Mouse (Mus musculus) hindbrain, embryonic 13.5 days (tissue): ENCODE data around the gene Eif4enif1. TPM values are rescaled to one million over a fixed set of nuclear protein-coding genes. Genes with fewer than 3 reads are reported as not detected.
"Not testable (repeated sequence)": the region's sequence is repeated elsewhere in the genome, so short reads cannot be mapped to it uniquely, and the experiment has no call there.

ENCODE experiments used
- ATAC-seq: fragments of 200-750 bp; cut with Nextera tagmentation; 2 replicates; pipeline ENCODE4 v1.8.0; 2017; ENCODE audit warnings: moderate TSS enrichment; ENCODE audit not compliant: low FRiP score
- H3K27ac ChIP-seq: fragments of 300-500 bp; sonication (generic); 2 replicates; pipeline ENCODE4 v1.5.1; 2015; ENCODE audit warnings: inconsistent platforms, mild to moderate bottlenecking, moderate library complexity
- H3K27me3 ChIP-seq: fragments of 300-500 bp; sonication (generic); 2 replicates; pipeline ENCODE4 v1.6.1; 2015; ENCODE audit warnings: mild to moderate bottlenecking, inconsistent platforms
- H3K36me3 ChIP-seq: fragments of 300-500 bp; sonication (generic); 2 replicates; pipeline ENCODE4 v1.6.1; 2015; ENCODE audit warnings: mild to moderate bottlenecking, inconsistent platforms
- H3K4me1 ChIP-seq: fragments of 300-500 bp; sonication (generic); replicated peaks from 2 replicates; pipeline ENCODE4 v1.6.1; 2015; ENCODE audit warnings: inconsistent platforms
- H3K4me2 ChIP-seq: fragments of 300-500 bp; sonication (generic); 2 replicates; pipeline ENCODE4 v1.6.1; 2015; ENCODE audit warnings: inconsistent platforms, mild to moderate bottlenecking, moderate library complexity
- H3K4me3 ChIP-seq: fragments of 300-500 bp; sonication (generic); 2 replicates; pipeline ENCODE4 v1.5.1; 2015; ENCODE audit warnings: mild to moderate bottlenecking, inconsistent platforms
- H3K9ac ChIP-seq: fragments of 300-500 bp; sonication (generic); 2 replicates; pipeline ENCODE4 v1.6.1; 2015; ENCODE audit warnings: mild to moderate bottlenecking, inconsistent platforms
- H3K9me3 ChIP-seq: fragments of 300-500 bp; sonication (generic); 2 replicates; pipeline ENCODE4 v1.6.1; 2016; ENCODE audit warnings: inconsistent platforms
- WGBS: fragments of 180-500 bp; shearing (Covaris S2); methylation state at CpG from one replicate; pipeline ENCODE4 v1.1.7; 2015; 5-methylcytosine and 5-hydroxymethylcytosine counted together
- polyA plus RNA-seq: library from polyadenylated mRNA; unstranded; fragments of >200 nt; fragmentation: Nextera tagmentation; extraction: Ambion mirVana; gene quantifications from 2 replicates; pipeline ENCODE4 v1.2.1, GENCODE M21; 2015

Gene Eif4enif1
- 50.4 and 52.4 TPM in 2 replicates for polyA plus RNA-seq

DNA sequence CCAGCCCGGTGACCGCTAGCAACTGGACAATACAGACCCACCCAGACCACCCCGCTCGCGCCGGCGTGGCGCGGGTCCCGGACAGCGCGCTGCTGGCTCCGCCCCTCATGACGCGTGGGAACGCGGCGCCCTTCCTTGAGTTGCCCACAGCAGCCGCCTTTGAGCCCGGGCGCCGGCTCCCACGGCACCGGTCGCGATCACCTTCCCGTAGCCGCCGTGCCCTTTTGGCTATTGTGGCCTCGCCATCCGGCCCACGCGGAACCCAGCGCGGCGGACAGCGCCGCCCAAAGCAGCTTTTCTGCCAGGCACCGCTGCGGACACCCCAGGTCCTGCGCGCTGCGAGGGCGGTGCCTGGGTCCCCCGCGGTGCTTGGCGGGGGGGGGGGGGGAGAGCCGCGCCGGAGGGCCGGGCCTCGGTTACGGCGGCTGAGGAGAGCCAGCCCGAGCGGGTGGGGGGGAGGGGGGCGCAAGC lies at the start of gene Eif4enif1:
Eif4enif1 (plus strand) TSS at position 162 of the 471 bp plus-strand sequence.
- under 1% methylated on average over 37 of the region's 57 CpGs for WGBS
- ATAC-seq: peak; percentile 72
- Histone ChIP-seq H3K9me3 (no peaks in the 10 kb centered on the region), H3K27ac (peak within 1 kb of the TSS; percentile 63), H3K36me3 (peaks cover 22% of the 10 kb centered on the region), H3K27me3 (no peaks in the 10 kb centered on the region), H3K9ac (peak within 1 kb of the TSS; percentile 63), H3K4me1 (peaks cover 14% of the 10 kb centered on the region; the same call in 1 of the 2 replicates), H3K4me3 (peak within 1 kb of the TSS; percentile 40), H3K4me2 (peak within 1 kb of the TSS; percentile 43)

GRCm38 (mm10) chr11:3153666-3154397 lies 48.4 kb upstream of the Eif4enif1 start:
- Histone ChIP-seq H3K9me3 (peaks cover 18% of the 10 kb centered on the region), H3K36me3 (peaks cover 18% of the 10 kb centered on the region)
- not testable (repeated sequence) for H3K4me1 ChIP-seq, H3K27me3 ChIP-seq, H3K9ac ChIP-seq, H3K4me3 ChIP-seq, H3K27ac ChIP-seq, H3K4me2 ChIP-seq
- 83% methylated on average over 1 of the region's 1 CpGs for whole genome bisulfite sequencing
- peak; percentile 40 for ATAC-seq

GRCm38 (mm10) chr11:3156991-3157390 lies 45.2 kb upstream of the Eif4enif1 start:
- not testable (repeated sequence) for H3K4me1 ChIP-seq

GRCm38 (mm10) chr11:3157996-3158395 lies 44.2 kb upstream of the Eif4enif1 start:
- H3K27me3 ChIP-seq, H3K9ac ChIP-seq, H3K4me2 ChIP-seq, H3K4me3 ChIP-seq, H3K27ac ChIP-seq, H3K36me3 ChIP-seq, ATAC-seq, H3K4me1 ChIP-seq: not testable (repeated sequence)
- peaks cover 23% of the 10 kb centered on the region for H3K9me3 ChIP-seq
- 96% methylated on average over 6 of the region's 6 CpGs for WGBS

More at GRCm38 (mm10) chr11:3156991-3157390, 45.2 kb upstream of the Eif4enif1 start:
- not testable (repeated sequence) for H3K27me3 ChIP-seq, H3K9ac ChIP-seq, ATAC-seq, H3K27ac ChIP-seq, H3K4me2 ChIP-seq, H3K4me3 ChIP-seq, H3K36me3 ChIP-seq
- H3K9me3 ChIP-seq: peaks cover 17% of the 10 kb centered on the region
- 87% methylated on average over 3 of the region's 3 CpGs for WGBS

DNA sequence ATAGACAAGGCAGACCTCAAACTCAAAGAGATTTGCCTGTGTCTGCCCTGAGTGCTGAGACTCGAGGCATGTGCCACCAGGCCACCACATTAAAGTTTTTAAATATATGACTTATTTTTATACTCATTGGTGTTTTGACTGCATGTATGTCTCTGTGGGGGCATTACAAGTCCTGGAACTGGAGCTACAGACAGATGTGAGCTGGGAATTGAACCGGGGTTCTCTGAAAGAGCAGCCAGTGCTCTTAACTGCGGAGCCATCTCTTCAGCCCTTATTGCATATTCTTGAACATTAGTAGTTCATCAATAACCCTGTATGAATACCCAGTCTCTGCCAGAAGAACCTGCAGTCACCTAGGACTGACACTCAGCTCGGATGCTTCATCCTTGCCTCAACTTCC lies 43.4 kb upstream of the Eif4enif1 start:
- H3K36me3 ChIP-seq, H3K9ac ChIP-seq, H3K27me3 ChIP-seq, H3K4me1 ChIP-seq, H3K4me3 ChIP-seq, H3K27ac ChIP-seq, H3K4me2 ChIP-seq, ATAC-seq: not testable (repeated sequence)
- WGBS: 91% methylated on average over 4 of the region's 4 CpGs
- peaks cover 21% of the 10 kb centered on the region for H3K9me3 ChIP-seq

DNA sequence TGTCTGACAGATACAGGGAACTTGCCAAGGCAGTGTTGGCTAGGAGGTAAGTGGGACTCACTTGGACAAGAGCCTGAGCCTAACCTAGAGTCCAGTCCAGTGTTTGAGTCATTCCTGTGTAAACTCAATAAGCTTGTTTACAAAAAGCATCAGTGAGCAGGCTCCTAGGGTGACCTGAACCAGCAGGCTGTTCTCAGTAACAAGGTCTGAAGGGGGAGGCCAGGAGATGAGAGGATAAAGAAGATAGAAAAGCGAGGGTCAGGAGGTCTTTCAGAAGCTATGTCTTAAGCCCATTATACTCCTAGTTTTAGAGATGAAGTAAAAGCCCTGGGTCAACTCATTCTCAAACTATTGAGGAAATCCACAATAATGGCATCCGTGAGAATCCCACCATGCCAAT lies 40.8 kb upstream of the Eif4enif1 start:
- 64% methylated on average over 1 of the region's 2 CpGs for WGBS
- ATAC-seq: not testable (repeated sequence)

DNA sequence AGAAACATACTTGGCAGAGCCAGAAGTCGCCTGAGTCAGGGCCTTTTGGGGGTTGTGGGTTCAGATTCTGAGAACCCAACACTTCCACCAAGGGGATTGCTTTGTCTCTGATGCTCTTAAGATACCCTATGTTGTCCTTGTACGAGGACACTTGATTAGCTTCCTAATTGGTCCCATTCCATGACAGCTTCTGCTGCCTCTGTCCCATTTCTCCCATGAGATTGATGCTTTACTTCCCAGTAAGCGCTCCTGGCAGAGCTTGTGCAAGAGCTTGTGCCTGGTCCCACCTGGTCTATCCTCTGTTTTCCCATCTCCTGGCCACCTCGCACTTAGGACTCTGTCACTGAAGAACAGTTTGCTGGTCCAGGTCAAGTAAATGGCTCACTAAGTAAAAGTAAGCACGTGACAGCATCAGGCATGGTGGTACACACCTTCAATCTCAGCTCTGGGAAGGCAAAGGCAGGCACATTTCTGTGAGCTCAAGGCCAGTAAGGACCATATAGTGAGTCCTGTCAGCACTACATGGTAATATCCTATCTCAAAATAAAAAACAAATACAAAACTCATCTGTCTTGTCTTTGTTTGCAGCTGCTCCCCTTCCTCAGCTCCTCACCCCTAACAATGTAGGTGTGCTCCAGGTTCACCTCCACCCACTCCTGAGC lies 39.8 kb upstream of the Eif4enif1 start:
- not testable (repeated sequence) for H3K36me3 ChIP-seq, H3K27me3 ChIP-seq, H3K4me2 ChIP-seq, H3K9ac ChIP-seq, H3K4me3 ChIP-seq, H3K4me1 ChIP-seq, H3K27ac ChIP-seq
- WGBS: 70% methylated on average over 5 of the region's 5 CpGs
- ATAC-seq: peak; percentile 34
- H3K9me3 ChIP-seq: peaks cover 19% of the 10 kb centered on the region

More for the DNA sequence above, 40.8 kb upstream of the Eif4enif1 start:
- H3K36me3 ChIP-seq, H3K27ac ChIP-seq, H3K4me1 ChIP-seq, H3K27me3 ChIP-seq, H3K4me3 ChIP-seq, H3K4me2 ChIP-seq, H3K9ac ChIP-seq: not testable (repeated sequence)
- H3K9me3 ChIP-seq: peaks cover 21% of the 10 kb centered on the region

GRCm38 (mm10) chr11:3163122-3163521 lies 39.1 kb upstream of the Eif4enif1 start:
- not testable (repeated sequence) for ATAC-seq
- 92% methylated on average over 2 of the region's 2 CpGs for WGBS

DNA sequence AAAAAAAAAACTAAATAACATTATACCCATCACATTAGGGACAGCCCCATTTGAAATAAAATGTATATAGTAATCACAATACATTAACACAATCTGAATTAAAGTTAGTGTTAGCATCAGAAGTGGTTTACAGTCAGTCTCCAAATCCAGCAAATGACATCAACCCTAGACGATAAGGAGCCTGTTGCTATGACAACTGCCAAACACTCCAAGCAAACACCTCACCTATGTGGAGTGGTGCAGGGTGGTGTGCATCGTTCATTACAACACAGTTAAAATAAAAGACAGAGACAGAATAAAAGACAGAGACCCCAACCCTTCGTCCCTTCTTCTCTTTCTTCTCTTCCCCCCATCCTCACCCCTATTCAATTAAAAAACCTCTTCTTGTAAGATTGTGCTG lies 38.5 kb upstream of the Eif4enif1 start:
- not testable (repeated sequence) for H3K4me1 ChIP-seq, H3K9ac ChIP-seq, H3K27me3 ChIP-seq, H3K4me3 ChIP-seq, H3K27ac ChIP-seq, ATAC-seq, H3K4me2 ChIP-seq, H3K36me3 ChIP-seq
- peaks cover 22% of the 10 kb centered on the region for H3K9me3 ChIP-seq
- 71% methylated on average over 3 of the region's 3 CpGs for WGBS

More at GRCm38 (mm10) chr11:3163122-3163521, 39.1 kb upstream of the Eif4enif1 start:
- not testable (repeated sequence) for H3K4me1 ChIP-seq, H3K4me2 ChIP-seq, H3K36me3 ChIP-seq, H3K9ac ChIP-seq, H3K27me3 ChIP-seq, H3K27ac ChIP-seq, H3K4me3 ChIP-seq
- H3K9me3 ChIP-seq: peaks cover 23% of the 10 kb centered on the region

- ATAC-seq: peak; percentile 11; the same call in 1 of the 2 replicates
- H3K27ac ChIP-seq, H3K4me1 ChIP-seq, H3K4me2 ChIP-seq, H3K4me3 ChIP-seq, H3K27me3 ChIP-seq, H3K9ac ChIP-seq, H3K36me3 ChIP-seq: not testable (repeated sequence)
- WGBS: 77% methylated on average over 3 of the region's 5 CpGs
- H3K9me3 ChIP-seq: peaks cover 22% of the 10 kb centered on the region
Measured at GRCm38 (mm10) chr11:3165210-3165782, 36.9 kb upstream of the Eif4enif1 start.

DNA sequence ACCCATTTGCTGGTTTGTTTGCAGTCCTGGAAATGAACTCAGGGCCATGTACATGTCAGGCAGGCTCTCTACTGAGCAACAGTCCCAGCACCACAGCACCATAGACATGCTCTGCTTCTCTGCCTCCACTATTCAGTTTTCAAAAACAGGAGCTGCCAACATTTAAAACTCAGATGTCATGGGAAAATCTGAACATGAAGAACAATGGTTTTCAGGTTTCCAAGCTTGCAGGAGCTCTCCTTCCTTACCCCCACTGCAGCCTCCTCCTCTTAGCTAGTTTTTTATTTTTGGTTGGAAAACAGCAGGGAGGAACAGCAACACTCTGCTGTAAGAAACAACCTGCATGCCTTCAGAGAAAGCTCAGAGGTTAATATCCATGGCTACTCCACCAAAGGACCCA lies 35.9 kb upstream of the Eif4enif1 start:
- H3K4me2 ChIP-seq, H3K27me3 ChIP-seq, H3K4me1 ChIP-seq, H3K36me3 ChIP-seq, H3K27ac ChIP-seq, H3K9ac ChIP-seq, ATAC-seq, H3K4me3 ChIP-seq: not testable (repeated sequence)
- peaks cover 21% of the 10 kb centered on the region for H3K9me3 ChIP-seq

GRCm38 (mm10) chr11:3167129-3167528 lies 35.1 kb upstream of the Eif4enif1 start:
- WGBS: 92% methylated on average over 4 of the region's 4 CpGs
- not testable (repeated sequence) for H3K27ac ChIP-seq, H3K4me2 ChIP-seq, H3K4me1 ChIP-seq, H3K4me3 ChIP-seq, H3K36me3 ChIP-seq, H3K27me3 ChIP-seq, H3K9ac ChIP-seq
- H3K9me3 ChIP-seq: peaks cover 25% of the 10 kb centered on the region
- ATAC-seq: peak; percentile 23
